Mouse (Mus musculus) E14TG2a.4 (cell line): ENCODE measurements around the gene Nudt21.

ENCODE experiments used
- H3K27me3 ChIP-seq: 2 replicates; pipeline ENCODE4 v1.6.1; 2014; ENCODE audit warnings: low read length, control low read depth; ENCODE audit not compliant: insufficient read depth
- H3K36me3 ChIP-seq: 2 replicates; pipeline ENCODE4 v1.6.1; 2014; ENCODE audit warnings: low read length, control low read depth; ENCODE audit not compliant: insufficient read depth
- H3K4me1 ChIP-seq: replicated peaks from 2 replicates; pipeline ENCODE4 v1.6.1; 2014; ENCODE audit warnings: low read depth, low read length, control low read depth
- H3K4me3 ChIP-seq: replicated peaks from 2 replicates; pipeline ENCODE4 v1.5.1; 2014; ENCODE audit warnings: mild to moderate bottlenecking, low read length
- H3K9me3 ChIP-seq: 2 replicates; pipeline ENCODE4 v1.6.1; 2014; ENCODE audit warnings: low read length, control low read depth
- CTCF ChIP-seq: conservative IDR thresholded peaks from 2 replicates; pipeline ENCODE4 v1.5.1; 2014; ENCODE audit warnings: low read length
- NANOG ChIP-seq: IDR thresholded peaks from 2 replicates; pipeline ENCODE4 v1.6.1; 2014; ENCODE audit warnings: borderline replicate concordance, low read length, mixed read lengths
- POU5F1 ChIP-seq: IDR thresholded peaks from 2 replicates; pipeline ENCODE4 v1.6.1; 2014; ENCODE audit warnings: low read length, borderline replicate concordance

Gene Nudt21

GRCm38 (mm10) chr8:93969626-93970340 is 67.0 kb downstream of the Nudt21 start:
- H3K4me3 ChIP-seq: no peak overlapping the region

GRCm38 (mm10) chr8:93968293-93968692 is 68.5 kb downstream of the Nudt21 start:
- TF ChIP-seq POU5F1 (no peak), CTCF (no peak), NANOG (no peak)
- H3K36me3 ChIP-seq: peaks cover 8% of the 10 kb centered on the region; the same call in 1 of the 2 replicates
- H3K27me3 ChIP-seq: no peaks in the 10 kb centered on the region
- H3K4me3 ChIP-seq: no peak overlapping the region
- no peaks in the 10 kb centered on the region for H3K9me3 ChIP-seq
- peaks cover 12% of the 10 kb centered on the region for H3K4me1 ChIP-seq

More at GRCm38 (mm10) chr8:93969626-93970340, 67.0 kb downstream of the Nudt21 start:
- H3K4me1 ChIP-seq: peaks cover 12% of the 10 kb centered on the region
- peaks cover 23% of the 10 kb centered on the region for H3K36me3 ChIP-seq
- H3K27me3 ChIP-seq: no peaks in the 10 kb centered on the region
- TF ChIP-seq NANOG (no peak), POU5F1 (no peak), CTCF (no peak)
- H3K9me3 ChIP-seq: no peaks in the 10 kb centered on the region
